Mouse (Mus musculus): ENCODE measurements around the gene Cnga4. TPM values are rescaled to one million over a fixed set of nuclear protein-coding genes. Genes with fewer than 3 reads are reported as not detected.
"Not testable (repeated sequence)": the region's sequence is repeated elsewhere in the genome, so short reads cannot be mapped to it uniquely, and the experiment has no call there.

Cnga4 gene
- polyA plus RNA-seq, 1 experiment from 2014 or later: not detected

DNA sequence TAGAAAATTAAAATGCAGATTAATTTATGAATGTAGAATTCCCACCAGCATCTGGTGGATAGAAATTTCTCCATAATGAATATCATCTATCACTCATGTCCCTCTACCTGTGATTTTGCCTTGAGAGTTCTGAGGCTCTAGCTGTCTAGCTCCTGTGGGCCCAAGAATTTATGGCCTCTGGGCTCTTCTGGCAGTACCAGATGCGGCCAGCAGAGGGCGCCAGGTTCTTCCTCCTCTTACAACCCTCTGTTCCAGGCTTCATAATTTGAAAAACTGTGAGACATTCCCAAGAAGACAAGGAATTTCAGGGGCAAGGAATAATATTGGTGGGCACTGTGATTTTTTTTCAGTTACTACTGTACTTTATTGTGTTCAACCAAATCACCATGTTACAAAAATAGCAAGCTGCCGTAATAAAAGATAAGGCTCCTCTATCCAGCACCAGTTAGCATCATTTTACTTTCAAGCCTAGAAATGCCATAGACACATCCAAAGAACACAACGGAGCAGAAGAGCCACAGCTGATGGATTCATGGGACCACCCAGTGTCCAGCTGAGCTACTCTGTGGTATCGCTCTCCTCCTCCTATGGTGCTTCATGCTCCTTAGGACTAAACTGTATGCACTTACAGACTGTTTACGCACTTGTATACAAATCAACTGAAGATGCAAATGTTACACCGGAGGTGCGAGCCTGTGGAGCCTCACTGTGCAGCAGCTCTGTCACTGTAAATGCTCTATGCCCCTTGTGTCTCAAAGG is 7.7 kb downstream of the Cnga4 start:
- not testable (repeated sequence) for H3K4me1 ChIP-seq (replicated peaks; ENCODE audit: insufficient read depth, low read length); H3K9ac ChIP-seq (ENCODE audit: low read depth, low read length); H3K9me3 ChIP-seq (replicated peaks; ENCODE audit: low read length); H3K4me3 ChIP-seq (replicated peaks; ENCODE audit: low read depth, low read length); H3K27ac ChIP-seq; H3K27me3 ChIP-seq (ENCODE audit: insufficient read depth, low read length); H3K4me2 ChIP-seq (ENCODE audit: low read length); H3K36me3 ChIP-seq (ENCODE audit: insufficient read depth, low read length)
- 0 out of 2 replicates have a peak, but pooled peaks have one; percentile 21 for ATAC-seq (replicated peaks; ENCODE audit: low FRiP score, low read depth)
- WGBS: 56% methylated on average over 8 of the region's 8 CpGs
- peak; percentile 94 for TF ChIP-seq CTCF (IDR thresholded peaks at IDR 0.05; ENCODE audit: low read depth)
- DNase-seq (ENCODE audit: low spot score): peak; percentile 71

DNA sequence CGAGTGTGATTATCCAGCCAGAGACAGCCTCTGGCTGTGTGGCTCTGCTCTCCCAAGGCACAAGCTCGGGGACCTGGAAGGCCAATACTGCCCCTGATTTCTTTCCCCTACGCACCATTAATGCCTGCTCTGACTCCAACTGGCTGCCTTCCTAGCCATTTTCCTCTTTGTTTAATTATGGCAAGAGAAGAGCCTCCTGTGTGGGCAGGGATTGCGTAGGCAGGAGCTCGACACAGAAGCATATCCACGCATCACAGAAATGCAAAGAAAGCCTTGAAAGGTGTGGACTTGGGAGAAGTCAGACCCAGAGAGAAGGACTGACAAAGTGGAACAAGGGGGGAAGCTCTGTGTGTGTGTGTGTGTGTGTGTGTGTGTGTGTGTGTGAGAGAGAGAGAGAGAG is 10.0 kb downstream of the Cnga4 start:
- Histone ChIP-seq H3K27ac (no peak overlapping the region), H3K4me2 (ENCODE audit: low read length) (no peak overlapping the region), H3K27me3 (ENCODE audit: insufficient read depth, low read length) (no peaks in the 10 kb centered on the region), H3K4me3 (replicated peaks; ENCODE audit: low read depth, low read length) (no peak overlapping the region), H3K4me1 (replicated peaks; ENCODE audit: insufficient read depth, low read length) (no peaks in the 10 kb centered on the region), H3K36me3 (ENCODE audit: insufficient read depth, low read length) (no peaks in the 10 kb centered on the region), H3K9ac (ENCODE audit: low read depth, low read length) (no peak overlapping the region), H3K9me3 (replicated peaks; ENCODE audit: low read length) (no peaks in the 10 kb centered on the region)
- DNase-seq (ENCODE audit: low spot score) (no peak), ATAC-seq (replicated peaks; ENCODE audit: low FRiP score, low read depth) (no peak)
- no peak for TF ChIP-seq CTCF (IDR thresholded peaks at IDR 0.05; ENCODE audit: low read depth)
- WGBS: 54% methylated on average over 6 of the region's 6 CpGs

DNA sequence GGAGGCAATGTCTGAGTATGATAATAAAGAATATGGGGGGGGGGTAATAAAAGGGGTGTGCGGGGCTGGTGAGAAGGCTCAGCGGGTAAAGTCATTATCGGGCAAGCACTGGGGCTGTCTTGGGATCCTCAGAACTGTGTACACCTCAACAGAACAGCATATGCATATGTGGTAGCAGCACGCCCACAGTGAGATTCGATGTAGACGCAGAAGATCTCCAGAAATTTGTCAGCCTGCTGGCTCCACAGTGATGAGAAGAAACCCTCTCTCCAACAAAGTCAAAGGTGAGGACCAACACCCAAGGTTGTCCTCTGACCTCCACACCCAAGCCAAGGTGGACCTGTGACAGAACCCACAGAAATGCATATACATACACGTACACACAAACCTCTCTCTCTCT is 12.2 kb downstream of the Cnga4 start:
- DNase-seq (ENCODE audit: low spot score): no peak
- no peak for TF ChIP-seq CTCF (IDR thresholded peaks at IDR 0.05; ENCODE audit: low read depth)
- Histone ChIP-seq H3K27ac (no peak overlapping the region), H3K9ac (ENCODE audit: low read depth, low read length) (no peak overlapping the region), H3K9me3 (replicated peaks; ENCODE audit: low read length) (no peaks in the 10 kb centered on the region), H3K27me3 (ENCODE audit: insufficient read depth, low read length) (no peaks in the 10 kb centered on the region), H3K4me3 (replicated peaks; ENCODE audit: low read depth, low read length) (no peak overlapping the region), H3K36me3 (ENCODE audit: insufficient read depth, low read length) (no peaks in the 10 kb centered on the region), H3K4me1 (replicated peaks; ENCODE audit: insufficient read depth, low read length) (no peaks in the 10 kb centered on the region), H3K4me2 (ENCODE audit: low read length) (no peak overlapping the region)
- no peak for ATAC-seq (replicated peaks; ENCODE audit: low FRiP score, low read depth)
- 91% methylated on average over 7 of the region's 7 CpGs for WGBS

DNA sequence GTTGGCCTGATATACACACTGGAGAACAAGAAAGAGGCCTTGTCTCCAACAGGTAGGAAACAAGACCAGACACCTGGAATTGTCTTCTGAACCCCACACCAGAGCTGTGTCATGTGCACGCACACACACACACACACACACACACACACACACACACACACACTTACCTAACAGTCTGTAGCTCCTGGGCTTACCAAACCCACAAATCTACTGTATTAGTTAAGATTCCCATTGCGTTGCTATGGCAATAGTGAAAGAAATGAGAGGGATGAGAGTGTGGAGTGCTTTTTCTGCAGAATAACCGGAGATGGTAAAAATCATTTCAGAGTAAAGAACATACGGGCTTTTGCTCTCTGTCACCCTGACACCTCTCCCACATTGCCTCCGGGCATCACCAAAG is 13.7 kb downstream of the Cnga4 start:
- Histone ChIP-seq H3K27me3 (ENCODE audit: insufficient read depth, low read length) (no peaks in the 10 kb centered on the region), H3K4me3 (replicated peaks; ENCODE audit: low read depth, low read length) (no peak overlapping the region), H3K4me2 (ENCODE audit: low read length) (no peak overlapping the region), H3K36me3 (ENCODE audit: insufficient read depth, low read length) (no peaks in the 10 kb centered on the region), H3K9me3 (replicated peaks; ENCODE audit: low read length) (no peaks in the 10 kb centered on the region), H3K9ac (ENCODE audit: low read depth, low read length) (no peak overlapping the region), H3K4me1 (replicated peaks; ENCODE audit: insufficient read depth, low read length) (no peaks in the 10 kb centered on the region), H3K27ac (no peak overlapping the region)
- 82% methylated on average over 5 of the region's 5 CpGs for WGBS
- no peak for TF ChIP-seq CTCF (IDR thresholded peaks at IDR 0.05; ENCODE audit: low read depth)
- no peak for DNase-seq (ENCODE audit: low spot score)
- ATAC-seq (replicated peaks; ENCODE audit: low FRiP score, low read depth): no peak

DNA sequence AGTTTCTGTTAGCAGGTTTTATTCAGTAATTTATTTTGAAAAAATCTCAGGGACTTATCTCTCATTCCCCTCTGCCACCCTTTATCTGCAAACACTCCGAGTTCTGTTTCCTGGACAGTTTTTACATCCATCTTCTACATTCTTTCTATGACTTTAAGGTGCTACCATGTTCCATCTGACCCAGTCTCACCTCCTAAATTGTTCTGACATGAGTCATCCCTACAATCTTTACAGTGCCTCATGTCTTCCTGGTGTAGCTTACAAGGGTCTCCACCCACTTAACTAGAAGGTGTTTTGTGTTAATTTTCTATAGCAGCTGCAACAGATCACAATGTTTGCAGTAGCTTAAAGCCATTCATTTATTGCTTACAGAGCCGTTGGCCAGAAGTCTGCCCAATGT is 16.5 kb downstream of the Cnga4 start:
- Histone ChIP-seq H3K27ac (no peak overlapping the region), H3K4me3 (replicated peaks; ENCODE audit: low read depth, low read length) (no peak overlapping the region), H3K4me1 (replicated peaks; ENCODE audit: insufficient read depth, low read length) (no peaks in the 10 kb centered on the region), H3K27me3 (ENCODE audit: insufficient read depth, low read length) (peaks cover 11% of the 10 kb centered on the region; the same call in 1 of the 2 replicates), H3K9me3 (replicated peaks; ENCODE audit: low read length) (no peaks in the 10 kb centered on the region), H3K36me3 (ENCODE audit: insufficient read depth, low read length) (no peaks in the 10 kb centered on the region), H3K9ac (ENCODE audit: low read depth, low read length) (no peak overlapping the region), H3K4me2 (ENCODE audit: low read length) (no peak overlapping the region)
- ATAC-seq (replicated peaks; ENCODE audit: low FRiP score, low read depth): no peak
- WGBS: 20% methylated on average over 2 of the region's 2 CpGs
- TF ChIP-seq CTCF (IDR thresholded peaks at IDR 0.05; ENCODE audit: low read depth): no peak
- no peak for DNase-seq (ENCODE audit: low spot score)

DNA sequence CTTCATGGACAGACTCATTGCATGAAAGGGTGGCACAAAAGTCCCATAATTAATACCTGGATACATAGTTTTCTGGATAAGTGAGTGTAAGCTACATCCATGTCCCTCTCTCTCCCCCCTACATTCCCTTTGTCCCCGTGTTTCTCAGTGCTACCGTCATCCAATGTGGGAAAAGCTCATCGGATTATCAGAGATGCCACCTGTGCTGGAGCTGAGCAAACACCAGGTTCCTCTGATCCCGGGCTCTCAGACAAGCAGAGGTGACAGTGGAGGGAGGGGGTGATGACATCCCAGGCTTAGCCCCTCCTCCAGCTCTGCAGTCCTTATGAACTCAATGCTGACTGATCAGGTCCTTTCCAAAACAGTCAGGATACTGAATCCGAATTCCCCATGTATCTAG is 20.0 kb downstream of the Cnga4 start:
- Histone ChIP-seq H3K36me3 (ENCODE audit: insufficient read depth, low read length) (no peaks in the 10 kb centered on the region), H3K4me1 (replicated peaks; ENCODE audit: insufficient read depth, low read length) (no peaks in the 10 kb centered on the region), H3K9me3 (replicated peaks; ENCODE audit: low read length) (no peaks in the 10 kb centered on the region), H3K4me2 (ENCODE audit: low read length) (no peak overlapping the region), H3K9ac (ENCODE audit: low read depth, low read length) (no peak overlapping the region), H3K4me3 (replicated peaks; ENCODE audit: low read depth, low read length) (no peak overlapping the region), H3K27me3 (ENCODE audit: insufficient read depth, low read length) (peaks cover 19% of the 10 kb centered on the region; the same call in 1 of the 2 replicates), H3K27ac (no peak overlapping the region)
- no peak for TF ChIP-seq CTCF (IDR thresholded peaks at IDR 0.05; ENCODE audit: low read depth)
- ATAC-seq (replicated peaks; ENCODE audit: low FRiP score, low read depth): no peak
- 37% methylated on average over 5 of the region's 5 CpGs for WGBS
- DNase-seq (ENCODE audit: low spot score): no peak
